Mouse (Mus musculus) intestine, embryonic 16.5 days (tissue): ENCODE results near the gene Lnp1. TPM values are rescaled to one million over a fixed set of nuclear protein-coding genes. Genes with fewer than 3 reads are reported as not detected.

ENCODE experiments used
- ATAC-seq: fragments of 200-750 bp; cut with Nextera tagmentation; 2 replicates; pipeline ENCODE4 v1.8.0; 2017; ENCODE audit warnings: moderate TSS enrichment, moderate library complexity
- H3K27ac ChIP-seq: fragments of 300-500 bp; sonication (generic); 2 replicates; pipeline ENCODE4 v1.5.1; 2014; ENCODE audit warnings: mild to moderate bottlenecking, low read length
- H3K27me3 ChIP-seq: fragments of 300-500 bp; sonication (generic); replicated peaks from 2 replicates; pipeline ENCODE4 v1.6.1; 2014; ENCODE audit warnings: low read length, control low read depth, mixed read lengths; ENCODE audit not compliant: control insufficient read depth, insufficient read depth
- H3K36me3 ChIP-seq: fragments of 300-500 bp; sonication (generic); 2 replicates; pipeline ENCODE4 v1.6.1; 2014; ENCODE audit warnings: low read length, control low read depth; ENCODE audit not compliant: control insufficient read depth, insufficient read depth
- H3K4me1 ChIP-seq: fragments of 300-500 bp; sonication (generic); 2 replicates; pipeline ENCODE4 v1.6.1; 2014; ENCODE audit warnings: low read length, control low read depth, mixed read lengths; ENCODE audit not compliant: control insufficient read depth, insufficient read depth
- H3K4me2 ChIP-seq: fragments of 300-500 bp; sonication (generic); 2 replicates; pipeline ENCODE4 v1.6.1; 2014; ENCODE audit warnings: low read depth, low read length, control low read depth
- H3K4me3 ChIP-seq: fragments of 300-500 bp; sonication (generic); 2 replicates; pipeline ENCODE4 v1.5.1; 2014; ENCODE audit warnings: mild to moderate bottlenecking, low read length
- H3K9ac ChIP-seq: fragments of 300-500 bp; sonication (generic); 2 replicates; pipeline ENCODE4 v1.6.1; 2014; ENCODE audit warnings: low read depth, low read length
- H3K9me3 ChIP-seq: fragments of 300-500 bp; sonication (generic); 2 replicates; pipeline ENCODE4 v1.6.1; 2016; ENCODE audit warnings: low read length, control low read depth; ENCODE audit not compliant: control insufficient read depth
- WGBS: fragments of 180-500 bp; shearing (Covaris S2); extraction: QIAGEN DNeasy Blood & Tissue Kit; methylation state at CpG from one replicate; pipeline ENCODE4 v1.1.7; 2014; 5-methylcytosine and 5-hydroxymethylcytosine counted together
- polyA plus RNA-seq: library from polyadenylated mRNA; unstranded; fragments of >200 nt; fragmentation: Nextera tagmentation; extraction: Ambion mirVana; gene quantifications from 2 replicates; pipeline ENCODE4 v1.2.1, GENCODE M21; 2015

Gene Lnp1
- polyA plus RNA-seq, 1 experiment from 2014 or later, result not detected

- H3K9ac ChIP-seq, result no peak overlapping the region
- peak overlapping the region; percentile 70 for H3K4me2 ChIP-seq
- H3K36me3 ChIP-seq, result no peaks in the 10 kb centered on the region
- no peak for ATAC-seq
- H3K27ac ChIP-seq, result no peak overlapping the region
- no peaks in the 10 kb centered on the region for H3K9me3 ChIP-seq
- no peaks in the 10 kb centered on the region for H3K27me3 ChIP-seq
- WGBS, result 28% methylated on average over 9 of the region's 9 CpGs
- H3K4me3 ChIP-seq, result peak overlapping the region; percentile 57
- H3K4me1 ChIP-seq, result no peaks in the 10 kb centered on the region
Measured at GRCm38 (mm10) chr16:56886616-56887116, 41.2 kb downstream of the Lnp1 start.

GRCm38 (mm10) chr16:56885824-56886615, 41.8 kb downstream of the Lnp1 start, which contains the start of gene Tmem45a:
Gene Tmem45a (minus strand): TSS chr16:56886166.
- no peaks in the 10 kb centered on the region for H3K4me1 ChIP-seq
- H3K4me2 ChIP-seq, result peak within 1 kb of the TSS; percentile 70
- peak; percentile 99 for ATAC-seq
- no peaks in the 10 kb centered on the region for H3K9me3 ChIP-seq
- peak within 1 kb of the TSS; percentile 46 for H3K27ac ChIP-seq
- H3K36me3 ChIP-seq, result no peaks in the 10 kb centered on the region
- H3K27me3 ChIP-seq, result no peaks in the 10 kb centered on the region
- WGBS, result 3% methylated on average over 25 of the region's 25 CpGs
- H3K4me3 ChIP-seq, result peak within 1 kb of the TSS; percentile 57
- H3K9ac ChIP-seq, result peak within 1 kb of the TSS; percentile 60

GRCm38 (mm10) chr16:56884811-56885210, 43.0 kb downstream of the Lnp1 start:
- Histone ChIP-seq H3K4me1 (no peaks in the 10 kb centered on the region), H3K4me3 (no peak overlapping the region), H3K4me2 (peak overlapping the region; percentile 15), H3K27ac (no peak overlapping the region), H3K36me3 (no peaks in the 10 kb centered on the region), H3K9me3 (no peaks in the 10 kb centered on the region), H3K9ac (no peak overlapping the region), H3K27me3 (no peaks in the 10 kb centered on the region)
- ATAC-seq, result no peak
- WGBS, result 84% methylated on average over 6 of the region's 6 CpGs

- Histone ChIP-seq H3K4me2 (no peak overlapping the region), H3K9me3 (no peaks in the 10 kb centered on the region), H3K27me3 (no peaks in the 10 kb centered on the region), H3K36me3 (no peaks in the 10 kb centered on the region), H3K4me1 (no peaks in the 10 kb centered on the region), H3K9ac (no peak overlapping the region), H3K4me3 (no peak overlapping the region), H3K27ac (no peak overlapping the region)
- 48% methylated on average over 2 of the region's 2 CpGs for WGBS
- ATAC-seq, result no peak
Measured at GRCm38 (mm10) chr16:56873410-56873809, 54.5 kb downstream of the Lnp1 start.

GRCm38 (mm10) chr16:56870458-56870857, 57.4 kb downstream of the Lnp1 start:
- H3K9ac ChIP-seq, result no peak overlapping the region
- no peaks in the 10 kb centered on the region for H3K4me1 ChIP-seq
- no peak overlapping the region for H3K27ac ChIP-seq
- H3K9me3 ChIP-seq, result no peaks in the 10 kb centered on the region
- no peak for ATAC-seq
- 66% methylated on average over 3 of the region's 3 CpGs for WGBS
- no peak overlapping the region for H3K4me3 ChIP-seq
- H3K27me3 ChIP-seq, result no peaks in the 10 kb centered on the region
- H3K36me3 ChIP-seq, result no peaks in the 10 kb centered on the region
- no peak overlapping the region for H3K4me2 ChIP-seq

GRCm38 (mm10) chr16:56868361-56868760, 59.5 kb downstream of the Lnp1 start:
- H3K4me2 ChIP-seq, result no peak overlapping the region
- 73% methylated on average over 5 of the region's 5 CpGs for WGBS
- H3K4me1 ChIP-seq, result no peaks in the 10 kb centered on the region
- H3K9ac ChIP-seq, result no peak overlapping the region
- no peaks in the 10 kb centered on the region for H3K9me3 ChIP-seq
- no peaks in the 10 kb centered on the region for H3K36me3 ChIP-seq
- H3K27me3 ChIP-seq, result no peaks in the 10 kb centered on the region
- H3K27ac ChIP-seq, result no peak overlapping the region
- H3K4me3 ChIP-seq, result no peak overlapping the region
- no peak for ATAC-seq

GRCm38 (mm10) chr16:56867591-56867990, 60.3 kb downstream of the Lnp1 start:
- WGBS, result 49% methylated on average over 4 of the region's 4 CpGs
- Histone ChIP-seq H3K36me3 (no peaks in the 10 kb centered on the region), H3K9ac (no peak overlapping the region), H3K9me3 (no peaks in the 10 kb centered on the region), H3K27me3 (no peaks in the 10 kb centered on the region), H3K27ac (no peak overlapping the region), H3K4me2 (no peak overlapping the region), H3K4me1 (no peaks in the 10 kb centered on the region), H3K4me3 (no peak overlapping the region)
- ATAC-seq, result no peak

Other genes with a start within 250 kb of the Lnp1 start
- gene Tfg, start 210.6 kb downstream of the Lnp1 start, polyA plus RNA-seq, result 303 and 353 TPM in 2 replicates
- gene Adgrg7, start 132.2 kb downstream of the Lnp1 start, polyA plus RNA-seq, result 9.2 and 13.0 TPM in 2 replicates
- 27.0 and 29.8 TPM in 2 replicates for gene Tmem45a, start 41.9 kb downstream of the Lnp1 start, polyA plus RNA-seq
- 0.05 and 0.20 TPM in 2 replicates for gene Tmem45a2, start 143.3 kb upstream of the Lnp1 start, polyA plus RNA-seq
- 39.2 and 41.7 TPM in 2 replicates for gene Tomm70a, start 193.6 kb upstream of the Lnp1 start, polyA plus RNA-seq
- 76.1 and 79.9 TPM in 2 replicates for gene Nit2, start 239.3 kb upstream of the Lnp1 start, polyA plus RNA-seq